Mouse (Mus musculus): ENCODE measurements around the gene Celsr1. TPM values are rescaled to one million over a fixed set of nuclear protein-coding genes. Genes with fewer than 3 reads are reported as not detected.
A peak's percentile ranks its signal among the peaks of the same experiment; 100 is the strongest.

Celsr1 gene
- polyA plus RNA-seq, 1 experiment from 2014 or later: 1.6 TPM

GRCm38 (mm10) chr15:86074171-86074937, 40.8 kb upstream of the Celsr1 start:
- Histone ChIP-seq H3K27ac (replicated peaks) (no peak overlapping the region), H3K4me2 (no peak overlapping the region), H3K36me3 (no peaks in the 10 kb centered on the region), H3K9me3 (no peaks in the 10 kb centered on the region), H3K4me3 (no peak overlapping the region), H3K9ac (no peak overlapping the region), H3K27me3 (no peaks in the 10 kb centered on the region), H3K4me1 (replicated peaks) (peaks cover 36% of the 10 kb centered on the region)
- no peak for ATAC-seq (ENCODE audit: low FRiP score, low read depth)
- WGBS: 88% methylated on average over 16 of the region's 16 CpGs

DNA sequence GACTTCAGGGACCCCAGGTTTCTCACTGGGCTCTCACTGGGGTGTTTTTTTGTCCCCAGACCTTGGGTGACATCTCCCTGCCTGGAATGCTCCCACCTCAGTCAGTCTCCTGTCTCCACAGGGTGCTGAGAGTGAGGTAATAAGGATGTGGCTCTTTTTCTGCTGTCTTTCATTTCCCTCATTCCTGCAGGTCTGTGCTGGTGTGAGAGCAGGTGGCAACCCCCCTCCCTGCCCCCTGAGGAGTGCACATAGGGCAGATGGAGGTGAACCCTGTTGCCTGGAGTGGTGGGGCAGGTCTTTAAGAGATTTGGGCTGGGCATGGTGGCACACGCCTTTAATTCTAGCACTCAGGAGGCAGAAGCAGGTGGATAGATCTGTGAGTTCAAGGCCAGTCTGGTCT, 37.6 kb upstream of the Celsr1 start:
- H3K4me2 ChIP-seq: no peak overlapping the region
- no peaks in the 10 kb centered on the region for H3K9me3 ChIP-seq
- ATAC-seq (ENCODE audit: low FRiP score, low read depth): no peak
- peaks cover 49% of the 10 kb centered on the region for H3K4me1 ChIP-seq (replicated peaks)
- peak overlapping the region; percentile 18; the same call in 1 of the 2 replicates for H3K27ac ChIP-seq (replicated peaks)
- H3K4me3 ChIP-seq: no peak overlapping the region
- no peak overlapping the region for H3K9ac ChIP-seq
- WGBS: 88% methylated on average over 1 of the region's 1 CpGs
- no peaks in the 10 kb centered on the region for H3K36me3 ChIP-seq
- no peaks in the 10 kb centered on the region for H3K27me3 ChIP-seq

DNA sequence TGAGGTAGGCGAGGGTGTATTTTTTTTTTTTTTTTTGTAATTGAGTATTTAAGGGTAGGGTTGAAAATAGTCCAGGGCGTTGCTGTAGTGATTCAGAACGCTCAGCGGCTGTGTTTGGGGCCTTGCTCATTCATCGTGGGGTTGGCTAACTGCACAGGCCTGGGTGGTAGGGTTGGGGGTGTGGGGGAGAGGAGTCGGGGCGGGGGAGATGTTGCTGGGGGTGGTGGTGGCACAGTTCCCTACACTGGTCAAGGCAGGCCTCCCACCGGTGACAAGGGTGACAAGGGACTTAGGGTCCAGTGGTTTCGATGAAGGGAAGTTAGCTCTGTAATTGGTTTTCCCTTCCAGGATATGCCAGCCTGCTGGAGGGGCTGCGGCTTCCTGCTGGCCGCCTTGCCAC, 36.8 kb upstream of the Celsr1 start:
- ATAC-seq (ENCODE audit: low FRiP score, low read depth): peak; percentile 46; the same call in 1 of the 2 replicates
- Histone ChIP-seq H3K27ac (replicated peaks) (peak overlapping the region; percentile 18), H3K4me2 (no peak overlapping the region), H3K4me3 (no peak overlapping the region), H3K36me3 (no peaks in the 10 kb centered on the region), H3K4me1 (replicated peaks) (peaks cover 49% of the 10 kb centered on the region), H3K9ac (no peak overlapping the region), H3K9me3 (no peaks in the 10 kb centered on the region), H3K27me3 (no peaks in the 10 kb centered on the region)
- WGBS: 44% methylated on average over 11 of the region's 11 CpGs

GRCm38 (mm10) chr15:86069011-86069791, 35.6 kb upstream of the Celsr1 start:
- Histone ChIP-seq H3K27me3 (no peaks in the 10 kb centered on the region), H3K9me3 (no peaks in the 10 kb centered on the region), H3K36me3 (no peaks in the 10 kb centered on the region), H3K4me3 (no peak overlapping the region), H3K9ac (no peak overlapping the region), H3K4me2 (no peak overlapping the region), H3K27ac (replicated peaks) (peak overlapping the region; percentile 18; the same call in 1 of the 2 replicates), H3K4me1 (replicated peaks) (peaks cover 49% of the 10 kb centered on the region)
- no peak for ATAC-seq (ENCODE audit: low FRiP score, low read depth)
- WGBS: 74% methylated on average over 10 of the region's 10 CpGs

DNA sequence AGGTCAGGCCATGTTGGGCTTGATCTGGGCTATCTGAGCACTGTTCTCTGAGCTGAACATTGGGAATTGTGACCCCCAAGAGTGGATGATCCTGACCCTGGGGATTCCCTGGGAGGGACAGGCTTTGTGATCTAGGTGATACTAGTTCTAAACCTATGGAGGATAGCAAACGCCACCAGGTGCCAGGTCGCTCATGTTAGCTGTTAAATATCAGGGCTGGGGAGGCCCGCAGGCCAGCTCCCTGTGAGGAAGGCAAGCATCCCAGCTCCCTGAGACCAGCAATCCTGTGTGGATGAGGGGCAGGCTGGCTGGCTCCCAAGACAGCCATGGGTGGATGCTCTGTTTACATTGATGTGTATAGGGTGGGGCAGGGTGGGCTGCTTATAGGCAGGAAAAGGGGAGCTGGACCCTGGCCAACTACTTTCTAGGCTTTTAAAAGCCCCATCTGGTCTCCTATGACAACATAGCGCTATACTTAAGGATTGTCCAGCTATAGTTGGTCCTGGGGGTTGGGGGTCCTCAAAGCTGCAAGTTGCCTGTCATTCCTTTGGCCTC, 34.4 kb upstream of the Celsr1 start:
- Histone ChIP-seq H3K36me3 (no peaks in the 10 kb centered on the region), H3K27ac (replicated peaks) (no peak overlapping the region), H3K9me3 (no peaks in the 10 kb centered on the region), H3K4me3 (no peak overlapping the region), H3K4me1 (replicated peaks) (peaks cover 55% of the 10 kb centered on the region), H3K4me2 (no peak overlapping the region), H3K27me3 (no peaks in the 10 kb centered on the region), H3K9ac (no peak overlapping the region)
- 83% methylated on average over 4 of the region's 4 CpGs for WGBS
- no peak for ATAC-seq (ENCODE audit: low FRiP score, low read depth)

- ATAC-seq (ENCODE audit: low FRiP score, low read depth): no peak
- no peak overlapping the region for H3K9ac ChIP-seq
- H3K9me3 ChIP-seq: no peaks in the 10 kb centered on the region
- no peak overlapping the region for H3K4me3 ChIP-seq
- peaks cover 60% of the 10 kb centered on the region for H3K4me1 ChIP-seq (replicated peaks)
- H3K36me3 ChIP-seq: no peaks in the 10 kb centered on the region
- H3K4me2 ChIP-seq: no peak overlapping the region
- H3K27me3 ChIP-seq: no peaks in the 10 kb centered on the region
- H3K27ac ChIP-seq (replicated peaks): no peak overlapping the region
- 69% methylated on average over 6 of the region's 6 CpGs for WGBS
These were observed 34.0 kb upstream of the Celsr1 start for GRCm38 (mm10) chr15:86067581-86067910.

DNA sequence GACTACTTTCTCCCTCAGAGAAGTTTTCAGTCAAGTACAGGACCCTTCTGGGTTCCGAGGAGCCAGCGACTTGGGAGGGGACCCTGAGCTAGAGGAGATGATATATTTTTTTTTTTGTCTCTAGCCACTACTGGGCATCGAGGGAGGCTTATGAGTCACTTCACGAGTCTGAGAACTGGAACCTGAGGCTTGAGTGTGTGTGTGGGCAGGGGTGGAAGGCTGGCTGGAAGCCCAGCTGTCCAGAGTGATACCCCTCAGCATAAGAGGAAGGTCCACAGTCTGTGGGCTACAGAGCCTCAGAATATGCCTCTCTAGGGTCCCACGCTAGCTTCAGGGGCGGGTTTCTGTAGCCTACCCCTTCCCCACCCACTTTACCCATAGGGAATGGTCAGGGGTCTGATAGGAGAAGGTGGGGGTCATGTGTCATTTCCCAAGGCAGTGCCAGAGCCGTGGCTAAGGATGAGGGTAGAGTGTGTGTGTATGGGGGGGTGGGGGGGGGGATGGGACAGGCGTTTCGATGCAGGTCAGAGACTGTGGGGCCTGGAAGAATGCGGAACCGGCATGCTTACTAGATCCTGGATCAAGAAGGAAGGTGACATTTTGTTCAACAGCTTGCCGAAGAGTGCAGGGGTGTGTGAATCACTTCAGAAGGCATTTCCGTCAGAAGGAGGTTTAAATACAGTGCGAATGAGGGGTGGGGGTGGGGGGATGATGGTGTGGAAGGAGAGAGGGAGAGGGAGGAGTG, 33.4 kb upstream of the Celsr1 start:
- Histone ChIP-seq H3K9ac (no peak overlapping the region), H3K4me1 (replicated peaks) (peaks cover 65% of the 10 kb centered on the region), H3K36me3 (no peaks in the 10 kb centered on the region), H3K27ac (replicated peaks) (no peak overlapping the region), H3K27me3 (no peaks in the 10 kb centered on the region), H3K4me3 (no peak overlapping the region), H3K9me3 (no peaks in the 10 kb centered on the region), H3K4me2 (no peak overlapping the region)
- WGBS: 73% methylated on average over 14 of the region's 14 CpGs
- ATAC-seq (ENCODE audit: low FRiP score, low read depth): no peak

DNA sequence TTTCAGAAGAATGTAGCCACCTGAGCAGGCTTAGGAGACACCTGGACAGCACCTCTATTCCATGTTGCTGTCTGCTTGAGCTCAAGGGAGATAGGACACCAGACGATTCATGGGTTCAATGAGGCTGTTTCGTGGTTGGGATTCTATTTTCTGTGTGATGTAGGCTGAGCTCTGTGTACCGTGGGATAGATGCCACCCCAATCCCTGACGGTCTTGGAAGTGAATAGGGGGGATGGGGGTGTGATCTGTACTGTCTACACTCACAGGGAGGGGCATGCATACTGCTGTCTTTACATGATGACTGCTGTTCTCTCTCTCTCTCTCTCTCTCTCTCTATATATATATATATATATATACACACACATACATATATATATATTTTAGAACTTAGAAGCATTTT, 31.8 kb upstream of the Celsr1 start:
- peaks cover 68% of the 10 kb centered on the region for H3K4me1 ChIP-seq (replicated peaks)
- H3K9ac ChIP-seq: no peak overlapping the region
- no peaks in the 10 kb centered on the region for H3K36me3 ChIP-seq
- no peaks in the 10 kb centered on the region for H3K9me3 ChIP-seq
- no peaks in the 10 kb centered on the region for H3K27me3 ChIP-seq
- no peak overlapping the region for H3K4me2 ChIP-seq
- 87% methylated on average over 4 of the region's 4 CpGs for WGBS
- H3K4me3 ChIP-seq: no peak overlapping the region
- no peak overlapping the region for H3K27ac ChIP-seq (replicated peaks)
- no peak for ATAC-seq (ENCODE audit: low FRiP score, low read depth)

GRCm38 (mm10) chr15:86064850-86065229, 31.3 kb upstream of the Celsr1 start:
- Histone ChIP-seq H3K27ac (replicated peaks) (no peak overlapping the region), H3K9me3 (no peaks in the 10 kb centered on the region), H3K4me2 (no peak overlapping the region), H3K9ac (no peak overlapping the region), H3K4me1 (replicated peaks) (peaks cover 68% of the 10 kb centered on the region), H3K36me3 (no peaks in the 10 kb centered on the region), H3K27me3 (no peaks in the 10 kb centered on the region), H3K4me3 (no peak overlapping the region)
- ATAC-seq (ENCODE audit: low FRiP score, low read depth): no peak
- WGBS: 95% methylated on average over 3 of the region's 3 CpGs

- Histone ChIP-seq H3K36me3 (no peaks in the 10 kb centered on the region), H3K4me1 (replicated peaks) (peaks cover 68% of the 10 kb centered on the region), H3K27ac (replicated peaks) (no peak overlapping the region), H3K4me3 (no peak overlapping the region), H3K4me2 (no peak overlapping the region), H3K9ac (no peak overlapping the region), H3K27me3 (no peaks in the 10 kb centered on the region), H3K9me3 (no peaks in the 10 kb centered on the region)
- 83% methylated on average over 8 of the region's 8 CpGs for WGBS
- no peak for ATAC-seq (ENCODE audit: low FRiP score, low read depth)
These were observed 30.7 kb upstream of the Celsr1 start for GRCm38 (mm10) chr15:86064191-86064849.

- H3K4me2 ChIP-seq: peak overlapping the region; percentile 83
- H3K36me3 ChIP-seq: no peaks in the 10 kb centered on the region
- H3K9ac ChIP-seq: no peak overlapping the region
- 52% methylated on average over 6 of the region's 6 CpGs for WGBS
- no peaks in the 10 kb centered on the region for H3K27me3 ChIP-seq
- H3K4me1 ChIP-seq (replicated peaks): peaks cover 58% of the 10 kb centered on the region
- no peak for ATAC-seq (ENCODE audit: low FRiP score, low read depth)
- H3K27ac ChIP-seq (replicated peaks): no peak overlapping the region
- no peaks in the 10 kb centered on the region for H3K9me3 ChIP-seq
- no peak overlapping the region for H3K4me3 ChIP-seq
These were observed 28.4 kb upstream of the Celsr1 start for GRCm38 (mm10) chr15:86061848-86062481.
